Mouse (Mus musculus) thymus, adult 2 months (tissue): Measurements from ENCODE around the gene AC131692.1.

Source experiments
- CTCF ChIP-seq: fragments of 200-500 bp; IDR thresholded peaks from 2 replicates; pipeline ENCODE4 v1.5.1; 2012; ENCODE audit warnings: mild to moderate bottlenecking, control low read depth, low read length, moderate library complexity, borderline replicate concordance; ENCODE audit not compliant: control insufficient read depth, poor library complexity, insufficient read depth; ENCODE audit errors: extremely low read depth
- POLR2A ChIP-seq: fragments of 200-500 bp; IDR thresholded peaks from 2 replicates; pipeline ENCODE4 v1.6.1; 2012; ENCODE audit warnings: mild to moderate bottlenecking, low read length, control low read depth, moderate library complexity; ENCODE audit not compliant: control insufficient read depth, poor library complexity, insufficient read depth; ENCODE audit errors: extremely low read depth

DNA sequence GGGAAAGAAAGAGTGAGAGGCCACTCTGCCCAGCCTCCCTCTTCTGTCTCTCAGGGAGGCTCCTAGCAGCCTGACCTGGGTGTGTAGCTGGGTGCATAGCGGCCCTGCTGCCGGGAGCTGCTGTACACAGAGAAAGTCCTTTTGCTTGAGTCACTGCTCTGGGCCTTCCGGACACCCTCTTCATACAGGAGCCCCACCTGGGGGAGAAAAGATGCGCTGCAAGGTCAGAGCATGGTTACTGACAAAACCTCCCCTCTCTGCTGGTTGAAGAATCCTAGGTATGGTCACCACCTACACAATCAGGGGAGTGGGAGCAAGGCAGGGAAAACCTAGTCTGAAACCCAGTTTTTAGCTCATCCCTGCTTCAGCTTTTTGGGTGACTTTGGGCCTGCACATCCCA lies 25.3 kb upstream of the AC131692.1 start:
- TF ChIP-seq CTCF (no peak), POLR2A (no peak)
